Mouse (Mus musculus): ENCODE data around the gene Enox2.

Gene Enox2

DNA sequence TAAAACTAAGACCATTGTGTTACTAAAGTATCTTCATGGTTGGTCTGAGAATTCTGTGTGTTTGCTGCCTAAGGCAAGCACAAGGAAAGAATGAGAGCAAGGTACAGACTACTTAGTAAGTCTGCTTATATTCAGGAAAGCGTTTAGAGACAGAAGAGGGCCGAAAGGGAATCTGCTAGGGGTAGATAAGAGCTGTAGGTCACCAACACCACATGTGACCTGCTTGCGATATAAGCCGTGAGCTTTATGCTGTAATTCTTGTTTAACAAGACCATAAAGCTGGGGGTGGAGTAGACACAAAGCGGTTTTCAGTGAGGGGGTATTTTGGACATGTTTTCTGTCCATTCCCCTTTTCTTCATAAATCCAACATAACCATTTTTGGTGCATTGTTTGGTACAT, 302.4 kb downstream of the Enox2 start:
- DNase-seq = no peak

GRCm38 (mm10) chrX:48984451-48984850, 303.6 kb downstream of the Enox2 start:
- no peak for DNase-seq

All from thymus, postnatal 36 days (tissue).